Mouse (Mus musculus) heart, adult 8-10 months (tissue): Measurements from ENCODE around the gene Trp53bp2. TPM values are rescaled to one million over a fixed set of nuclear protein-coding genes. Genes with fewer than 3 reads are reported as not detected.
A peak's percentile ranks its signal among the peaks of the same experiment; 100 is the strongest.

Source experiments
- DNase-seq: peaks from one replicate; pipeline ENCODE4 v3.0.0; 2022; ENCODE audit warnings: low spot score
- total RNA-seq, 4 experiments: library from RNA; stranded (reverse); gene quantifications; 2 replicates each; pipeline ENCODE4 v1.2.4; 2022

Gene Trp53bp2
- total RNA-seq, 4 experiments from 2014 or later: 9.7 to 11.2 (median 10.5) TPM

DNA sequence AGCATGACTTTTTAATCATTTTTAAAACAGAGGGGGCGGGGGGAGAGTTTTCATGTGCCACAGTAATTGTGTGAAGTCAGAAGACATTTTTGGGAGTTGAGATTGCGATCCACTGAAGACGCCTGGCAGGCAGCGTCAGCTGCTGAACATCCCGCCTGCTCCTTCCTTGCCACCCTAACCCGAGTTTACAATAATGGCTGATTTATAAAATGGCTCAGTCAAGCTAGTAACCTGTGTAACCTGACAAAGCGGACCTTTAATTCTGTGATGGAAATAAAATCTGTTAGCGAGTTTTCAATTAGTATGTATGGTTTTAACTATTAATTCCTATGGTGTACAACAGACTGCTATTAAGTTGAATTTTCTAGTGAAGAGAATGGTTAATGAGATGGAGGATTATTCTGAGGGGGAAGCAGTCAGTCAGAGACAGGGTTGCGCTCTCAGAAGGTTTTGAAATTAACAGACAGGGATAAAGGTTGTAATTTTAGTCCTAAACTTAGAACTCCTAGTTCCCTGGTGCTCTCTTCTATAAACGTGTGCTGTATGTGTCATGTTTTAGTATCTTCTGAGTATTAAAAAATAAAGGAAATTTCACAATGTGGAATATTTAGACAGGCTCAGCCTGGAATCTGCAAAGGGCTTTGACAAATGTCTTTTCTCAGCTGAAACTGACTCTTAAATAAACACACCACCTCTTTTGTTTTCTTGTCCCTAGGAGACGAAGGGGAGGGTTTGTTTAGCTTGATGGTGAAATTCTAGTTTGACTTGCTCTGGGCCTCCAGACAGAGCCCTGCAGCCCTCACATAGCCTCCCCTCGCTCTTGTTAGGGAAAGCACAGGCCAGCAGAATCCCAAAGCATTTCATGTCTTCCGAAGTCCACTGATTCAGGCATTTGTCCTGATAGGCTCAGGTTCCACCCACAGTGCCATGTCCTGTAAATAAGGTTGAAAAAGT is 51.6 kb downstream of the Trp53bp2 start:
- DNase-seq: no peak

DNA sequence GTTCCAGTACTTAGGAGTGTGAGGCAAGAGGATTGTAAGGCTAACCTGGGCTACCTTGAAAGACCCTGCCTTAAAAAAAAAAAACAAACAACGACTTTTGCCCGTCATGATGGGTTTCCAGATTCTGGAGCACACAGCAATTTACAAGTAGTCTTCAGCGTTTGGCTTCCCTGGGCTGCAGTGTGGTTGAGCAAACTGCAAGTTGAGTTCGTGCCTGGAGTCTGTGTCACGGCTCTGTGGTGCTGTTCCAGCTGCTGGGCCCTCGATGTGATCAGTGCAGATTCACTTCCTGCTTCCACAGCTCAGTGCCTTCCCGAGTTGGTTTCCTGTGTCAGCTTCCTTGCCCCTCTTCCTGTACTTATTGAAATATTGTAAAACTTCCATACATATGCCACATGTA is 52.3 kb downstream of the Trp53bp2 start:
- DNase-seq: no peak

DNA sequence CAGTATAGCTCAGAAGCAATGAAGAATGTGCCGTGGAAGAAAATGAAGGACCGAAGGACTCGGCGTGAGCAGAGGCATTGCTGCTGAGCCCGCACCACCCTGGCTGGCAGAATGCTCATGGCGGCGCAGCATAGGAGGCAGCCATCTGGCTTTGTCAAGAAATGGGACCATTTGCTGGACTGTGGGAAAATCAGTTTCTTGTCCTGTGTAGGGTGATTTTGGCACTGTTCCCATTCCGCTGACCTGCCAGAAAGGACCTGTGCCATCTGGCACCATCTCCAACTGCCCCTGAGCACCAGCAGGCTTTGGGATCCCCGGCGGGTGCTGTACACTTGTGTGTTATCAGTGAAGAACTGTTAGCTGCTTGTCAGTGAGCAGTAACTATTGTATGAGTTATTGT is 52.8 kb downstream of the Trp53bp2 start:
- DNase-seq: no peak

DNA sequence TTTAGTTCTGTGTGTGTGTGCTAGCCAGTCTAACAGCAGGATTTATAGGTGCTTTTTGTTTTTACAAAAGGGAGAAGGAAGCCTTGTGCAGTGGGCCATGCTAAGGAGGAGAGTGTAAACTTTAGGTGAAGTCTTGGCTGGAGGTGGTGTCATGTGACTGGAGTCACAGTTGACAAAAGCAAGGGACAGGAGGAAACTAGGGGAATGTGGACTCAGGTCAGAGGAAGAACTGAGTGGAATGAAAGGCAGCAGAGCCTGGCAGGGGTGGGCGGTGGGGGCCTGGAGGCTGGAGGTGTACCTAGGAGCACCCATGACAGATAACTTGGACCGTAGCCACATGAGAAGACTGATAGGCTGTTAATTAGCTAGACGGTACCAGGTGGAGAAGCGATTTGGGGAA is 56.3 kb downstream of the Trp53bp2 start:
- no peak for DNase-seq

DNA sequence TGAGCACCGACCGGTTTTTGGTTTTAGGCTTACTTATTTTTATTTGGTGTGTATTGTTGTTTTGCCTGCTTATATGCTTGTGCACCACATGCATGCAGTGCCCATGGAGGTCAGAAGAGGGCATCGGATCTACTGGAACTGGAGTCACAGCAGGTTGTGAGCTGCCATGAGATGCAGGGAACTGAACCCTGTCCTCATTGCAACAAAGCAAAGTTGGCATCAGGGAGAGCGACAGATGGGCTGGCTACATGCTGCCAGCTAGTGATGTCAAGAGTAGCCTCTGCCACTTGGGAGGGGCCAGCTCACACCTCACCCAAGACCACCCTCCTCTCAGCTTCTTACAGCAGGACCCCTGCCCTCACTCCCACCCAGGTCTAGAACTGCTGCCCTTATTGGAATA is 57.0 kb downstream of the Trp53bp2 start:
- no peak for DNase-seq

DNA sequence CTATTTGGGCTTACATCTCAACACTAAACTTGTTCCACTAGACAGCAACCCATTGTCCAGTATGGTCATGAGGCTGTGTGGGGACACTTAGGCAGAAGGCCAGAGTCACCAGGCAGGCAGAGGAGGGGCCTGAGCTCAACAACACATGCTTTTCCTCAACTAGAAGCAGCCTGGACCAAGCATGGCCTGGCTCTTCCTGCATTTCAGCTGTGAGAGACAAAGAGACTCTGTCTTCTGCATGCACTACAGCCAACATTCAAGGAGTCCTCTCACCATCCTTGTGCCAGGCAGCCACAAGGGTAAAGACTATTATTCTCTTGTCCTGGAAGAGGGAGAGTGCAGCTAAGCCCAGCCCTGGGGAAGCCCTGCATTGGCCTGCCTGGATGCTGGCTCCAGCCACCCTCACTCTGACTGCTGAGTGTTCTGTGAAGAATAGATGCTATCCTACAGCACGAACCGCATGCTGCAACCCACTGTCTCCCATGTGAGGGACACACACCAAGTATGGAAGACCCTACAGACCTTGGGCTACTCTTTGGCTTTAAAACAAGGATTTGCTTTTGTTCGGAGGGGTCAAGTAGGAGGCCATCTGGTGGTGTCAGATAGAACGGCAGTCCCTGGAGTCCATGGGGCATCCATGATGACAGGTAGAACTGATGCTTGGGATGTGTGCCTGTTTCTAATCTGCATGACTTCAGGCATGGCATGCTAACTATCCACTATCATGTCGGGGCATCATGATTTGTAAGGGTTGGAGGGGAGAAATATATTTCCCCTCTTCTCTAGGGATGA is 66.2 kb downstream of the Trp53bp2 start:
- no peak for DNase-seq

DNA sequence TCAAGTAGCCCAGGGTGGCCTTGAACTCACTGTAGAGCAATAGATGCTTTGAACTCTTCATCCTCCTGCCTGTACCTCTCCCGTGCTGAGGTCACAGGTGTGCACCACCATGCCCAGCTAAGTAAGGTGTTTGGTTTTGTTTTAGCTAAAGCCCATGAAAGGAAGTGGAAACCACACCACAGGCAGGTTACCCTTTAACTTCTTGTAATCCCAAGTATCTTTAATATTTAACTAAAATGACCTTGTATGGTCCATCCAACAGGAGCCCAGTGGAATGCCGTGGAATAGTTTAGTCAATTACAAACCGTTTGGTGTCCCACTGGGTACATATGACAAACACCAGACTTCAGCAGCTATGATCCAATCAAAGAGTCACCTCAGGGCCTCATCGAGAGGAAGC is 70.0 kb downstream of the Trp53bp2 start:
- no peak for DNase-seq

DNA sequence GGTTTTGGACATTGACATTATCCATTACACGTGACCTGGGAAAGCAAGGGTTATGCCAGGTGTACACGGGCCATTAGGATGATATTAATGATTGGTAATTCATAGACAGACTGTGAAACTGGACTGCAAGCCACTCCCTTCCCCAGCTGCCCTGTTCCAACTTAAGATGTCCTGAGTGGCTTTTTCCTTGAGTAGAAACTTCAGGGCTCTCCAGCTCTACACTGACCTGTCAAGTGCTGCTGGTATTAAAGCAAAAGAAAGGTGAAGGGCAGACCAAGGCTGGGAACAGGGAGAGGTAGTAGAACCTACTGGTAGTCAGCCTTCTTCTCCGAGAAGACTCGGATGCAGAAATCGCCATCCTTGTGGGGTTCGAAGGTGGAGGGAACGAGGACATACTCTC is 72.2 kb downstream of the Trp53bp2 start:
- DNase-seq: no peak

DNA sequence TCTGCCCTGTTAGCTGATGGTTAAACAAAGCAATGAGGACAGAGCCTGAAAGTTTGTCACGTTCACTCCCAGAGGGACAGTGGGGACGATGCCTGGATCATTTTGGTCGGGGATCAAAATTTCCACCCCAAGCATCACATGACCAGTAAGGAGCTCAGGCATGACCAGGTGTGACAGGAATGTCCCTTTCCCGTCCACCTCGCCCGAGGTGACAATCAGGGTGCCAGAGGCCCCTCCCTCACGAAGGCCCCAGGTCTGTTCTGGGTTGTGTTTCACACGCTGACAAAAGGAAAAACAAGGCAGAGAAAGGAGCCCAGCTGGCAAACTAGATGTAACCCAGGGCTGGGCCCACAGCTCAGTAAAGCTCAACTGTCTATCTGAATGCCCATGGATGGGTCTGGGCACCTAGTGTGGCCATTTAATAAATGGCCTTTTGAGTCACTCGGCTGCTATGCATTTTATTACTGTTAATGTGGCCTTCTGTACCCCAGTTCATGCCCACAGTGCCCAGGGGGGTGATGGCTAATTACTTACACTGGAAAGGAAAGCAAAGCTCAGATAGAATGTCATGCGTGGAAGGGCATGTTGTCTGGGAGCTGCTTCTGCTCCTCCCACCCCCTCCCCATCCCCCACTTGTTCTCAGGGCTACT is 72.8 kb downstream of the Trp53bp2 start:
- no peak for DNase-seq

DNA sequence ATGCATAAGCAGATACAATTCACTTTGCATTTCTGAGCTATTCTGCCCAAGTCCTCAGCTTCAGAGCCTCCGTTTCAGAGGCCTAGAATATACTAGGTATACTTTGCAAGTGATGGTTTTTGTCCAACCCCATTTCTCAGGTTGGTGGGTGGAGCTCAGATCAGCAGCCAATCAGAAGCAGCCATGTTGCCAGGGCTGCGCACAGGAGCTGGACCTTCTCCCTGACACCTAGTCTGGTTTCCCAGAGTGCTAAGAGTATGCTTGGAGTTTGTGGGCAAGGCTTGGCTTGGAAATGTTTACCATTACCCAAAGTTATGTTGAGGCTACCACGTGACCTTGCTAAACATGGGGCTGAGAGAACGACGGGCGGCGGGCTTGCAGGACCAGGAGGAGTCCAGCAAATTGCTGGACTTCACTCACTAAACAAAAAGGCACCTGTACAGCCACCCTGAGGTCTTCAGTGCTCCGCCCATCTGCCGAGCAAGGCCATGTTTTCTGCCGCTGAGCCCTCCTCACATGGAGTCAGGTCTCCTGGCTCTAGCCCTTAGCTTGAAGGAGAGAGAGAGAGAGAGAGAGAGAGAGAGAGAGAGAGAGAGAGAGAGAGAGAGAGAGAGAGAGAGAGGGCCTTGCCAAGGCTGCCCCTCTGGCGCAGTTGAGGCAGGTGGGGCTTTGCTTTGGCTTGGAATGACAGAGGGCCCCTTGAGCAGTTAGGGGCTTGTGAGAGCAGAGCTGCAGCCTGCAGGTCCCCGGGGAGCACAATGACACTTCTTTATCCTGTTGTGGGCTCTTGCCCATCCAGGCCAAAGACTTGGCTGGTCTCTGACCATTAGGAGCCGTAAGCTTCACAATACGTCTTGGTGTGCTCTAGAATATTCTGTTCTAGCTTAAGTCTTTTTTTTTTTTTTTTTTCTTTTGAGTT is 74.3 kb downstream of the Trp53bp2 start:
- DNase-seq: no peak

DNA sequence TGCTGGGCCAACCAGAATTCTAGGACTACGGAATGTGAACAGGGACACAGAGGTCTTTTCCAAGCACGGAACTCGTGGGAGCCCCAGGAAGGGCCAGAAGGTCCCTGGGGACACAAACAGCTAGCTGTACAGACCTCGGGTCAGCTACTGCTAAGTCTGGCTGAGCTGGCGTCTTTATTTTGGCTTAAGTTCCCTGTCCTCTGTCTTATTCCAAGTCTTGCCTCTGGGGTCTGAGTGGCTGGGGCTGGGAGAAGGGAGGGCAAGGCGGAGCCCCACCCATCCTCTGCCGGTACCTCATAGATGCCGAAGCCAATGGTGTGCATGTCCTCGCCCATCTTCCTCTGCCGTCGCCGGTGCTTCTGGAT is 74.9 kb downstream of the Trp53bp2 start:
- DNase-seq: peak; percentile 69

DNA sequence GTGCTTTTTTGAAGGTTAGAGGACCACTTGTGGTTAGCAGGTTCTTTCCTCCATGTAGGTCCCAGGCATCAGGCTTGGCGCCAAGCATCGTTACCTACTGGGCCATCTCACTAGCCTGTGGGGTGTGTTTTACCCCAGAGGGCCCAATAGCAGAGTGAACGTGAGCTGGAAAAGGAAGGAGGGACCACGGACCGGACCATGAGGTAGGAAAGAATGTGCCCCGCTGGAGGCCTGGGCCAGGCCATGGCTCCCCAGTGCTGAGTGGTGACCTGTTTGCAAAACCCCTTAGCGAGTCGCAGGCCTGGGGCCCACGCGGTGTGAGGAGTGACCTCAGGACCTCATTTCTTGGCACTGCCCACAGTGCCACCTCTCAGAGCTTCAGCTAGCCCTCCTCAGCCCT is 79.5 kb downstream of the Trp53bp2 start:
- no peak for DNase-seq

DNA sequence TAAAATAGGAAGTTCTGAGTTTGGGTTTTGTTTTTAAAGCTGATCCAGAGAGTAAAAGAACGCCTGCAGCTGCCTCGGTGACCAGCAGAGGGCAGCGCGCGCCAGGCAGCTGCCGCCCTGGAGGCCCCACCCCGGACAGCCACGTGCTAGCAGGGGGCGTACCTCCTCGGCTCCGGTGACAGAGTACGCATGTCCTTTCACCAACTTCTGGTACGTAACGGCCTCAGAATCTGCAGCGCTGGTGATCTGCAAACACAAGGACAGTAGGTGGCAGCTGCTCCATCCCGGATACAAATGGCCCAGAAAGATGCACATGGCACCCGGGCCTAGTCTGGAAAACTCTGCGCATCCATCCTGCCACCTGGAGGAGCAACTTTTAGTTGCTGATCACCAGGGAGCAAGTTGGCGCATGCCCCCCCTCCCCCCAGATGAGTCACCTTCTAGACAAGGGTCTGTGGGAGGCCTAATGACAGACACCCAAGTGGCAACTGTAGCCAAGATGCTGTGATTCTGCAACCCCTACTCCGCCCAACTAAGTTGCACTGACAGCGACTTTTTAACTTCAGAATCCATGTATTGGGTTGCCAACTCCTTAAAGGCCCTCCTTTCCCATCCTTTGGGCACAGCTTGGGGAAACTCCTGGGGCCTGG is 81.0 kb downstream of the Trp53bp2 start:
- DNase-seq: peak; percentile 95

DNA sequence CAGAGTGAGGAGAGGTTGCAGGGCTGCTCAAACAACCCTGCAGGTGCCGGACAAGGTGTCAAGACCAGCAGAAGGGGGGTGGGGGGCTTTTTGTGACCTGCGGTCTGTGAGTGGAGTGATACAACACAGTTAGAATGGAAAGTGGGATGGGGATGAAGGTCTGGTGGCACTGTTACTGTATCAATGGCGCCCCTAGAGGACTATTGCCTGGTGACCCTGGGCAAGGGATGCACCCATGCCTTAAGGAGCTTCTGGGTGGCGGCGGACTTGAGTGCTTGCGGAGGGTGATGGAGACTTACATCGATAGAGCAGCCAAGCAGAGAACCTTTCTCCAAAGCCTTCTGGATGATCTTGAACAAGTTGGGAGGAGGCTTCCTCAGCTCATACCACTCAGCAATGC is 81.6 kb downstream of the Trp53bp2 start:
- DNase-seq: no peak

DNA sequence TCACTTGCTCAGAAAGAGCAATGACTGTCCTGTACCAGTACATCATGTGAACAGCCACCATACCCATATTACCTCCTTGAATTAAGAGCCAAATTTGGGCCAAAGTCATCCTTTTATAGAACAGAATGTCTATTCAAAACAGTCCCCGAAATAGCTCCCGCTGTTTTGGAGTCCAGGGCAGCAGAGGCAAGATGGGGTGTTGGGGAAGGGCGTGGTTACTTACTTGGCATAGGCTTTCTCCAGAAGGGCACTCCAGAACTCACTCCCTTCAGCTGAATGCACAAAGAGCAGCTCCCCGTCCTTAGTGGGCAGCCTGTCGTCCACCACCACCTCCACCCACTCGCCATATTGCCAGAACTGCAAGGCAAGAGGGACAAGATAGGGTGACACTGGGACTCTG is 82.9 kb downstream of the Trp53bp2 start:
- DNase-seq: no peak

DNA sequence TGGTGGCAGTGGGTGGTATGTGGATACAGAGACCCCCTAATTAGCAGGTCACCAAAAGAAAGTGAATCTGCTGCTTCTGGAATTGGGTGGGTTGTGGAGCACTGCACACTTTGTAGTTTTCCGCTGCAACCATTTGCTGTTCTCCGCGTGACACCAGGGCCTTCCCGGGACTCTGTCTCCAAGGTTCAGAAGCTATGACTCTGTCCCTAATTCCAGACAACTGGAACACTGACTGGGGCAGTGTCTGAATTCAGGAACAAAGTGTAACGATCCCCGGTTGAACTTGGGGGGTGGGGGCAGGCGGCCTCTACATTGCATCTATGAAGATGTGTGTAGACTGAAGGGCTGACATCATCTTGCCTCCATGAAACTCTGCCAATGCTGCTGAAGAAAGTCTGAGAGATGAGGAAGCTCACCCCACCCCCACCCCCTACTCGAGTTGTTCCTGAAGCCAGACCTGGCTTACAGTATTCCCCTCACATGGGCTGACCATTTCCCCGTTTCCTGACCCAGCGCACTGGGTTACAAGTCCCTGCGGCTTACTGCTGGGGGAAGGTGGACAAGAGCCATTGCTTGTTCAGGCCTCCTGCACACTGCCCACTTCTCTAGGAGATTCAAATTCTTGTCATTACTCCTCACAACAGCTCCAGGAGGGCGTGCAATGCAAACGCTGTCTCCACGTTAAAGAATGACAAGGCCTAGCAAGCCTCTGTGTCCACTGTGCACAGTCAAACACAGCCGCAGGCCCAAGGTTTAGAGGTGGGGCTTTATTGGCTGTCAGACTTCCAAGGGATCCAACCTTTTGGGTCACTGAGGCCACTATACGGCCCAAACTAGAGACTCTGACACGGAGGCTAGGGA is 85.5 kb downstream of the Trp53bp2 start:
- no peak for DNase-seq

DNA sequence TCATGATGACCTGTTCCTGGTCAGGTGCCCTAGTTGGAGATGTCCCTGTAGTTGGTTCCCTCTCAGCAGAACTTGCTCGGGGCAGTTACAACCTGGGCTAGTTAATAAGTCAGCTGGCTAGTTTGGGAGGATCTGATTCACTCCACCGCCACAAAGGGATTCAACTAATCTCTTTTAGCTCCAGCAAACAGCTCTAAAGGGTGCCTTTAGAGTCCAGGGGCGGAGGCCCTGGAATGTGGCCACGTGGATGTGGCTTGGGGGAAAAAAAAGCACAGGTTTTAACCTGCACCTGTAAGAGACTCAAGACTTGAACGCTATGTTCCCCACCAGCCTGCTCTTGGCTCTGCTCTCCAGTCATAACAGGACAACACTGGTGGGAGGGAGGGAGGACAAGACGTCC is 87.7 kb downstream of the Trp53bp2 start:
- DNase-seq: no peak

DNA sequence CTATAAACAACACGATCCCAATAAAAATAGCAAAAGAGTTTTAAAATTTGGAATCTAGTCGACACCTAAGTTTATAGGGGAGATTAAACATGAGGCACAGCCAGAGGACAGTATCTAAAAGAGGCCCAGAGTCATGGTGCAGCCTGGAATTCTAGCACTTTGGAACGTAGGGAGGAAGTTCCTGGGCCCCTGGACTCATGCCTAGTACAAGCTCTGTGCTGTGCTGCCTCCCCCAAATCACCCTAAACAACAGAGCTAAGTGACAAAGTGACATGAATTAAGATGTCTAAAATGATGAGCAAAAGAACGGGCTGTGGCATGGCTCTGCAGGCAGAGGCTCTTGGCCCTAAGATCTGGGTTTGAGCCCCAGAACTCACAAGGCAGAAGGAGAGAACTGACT is 88.8 kb downstream of the Trp53bp2 start:
- DNase-seq: no peak

DNA sequence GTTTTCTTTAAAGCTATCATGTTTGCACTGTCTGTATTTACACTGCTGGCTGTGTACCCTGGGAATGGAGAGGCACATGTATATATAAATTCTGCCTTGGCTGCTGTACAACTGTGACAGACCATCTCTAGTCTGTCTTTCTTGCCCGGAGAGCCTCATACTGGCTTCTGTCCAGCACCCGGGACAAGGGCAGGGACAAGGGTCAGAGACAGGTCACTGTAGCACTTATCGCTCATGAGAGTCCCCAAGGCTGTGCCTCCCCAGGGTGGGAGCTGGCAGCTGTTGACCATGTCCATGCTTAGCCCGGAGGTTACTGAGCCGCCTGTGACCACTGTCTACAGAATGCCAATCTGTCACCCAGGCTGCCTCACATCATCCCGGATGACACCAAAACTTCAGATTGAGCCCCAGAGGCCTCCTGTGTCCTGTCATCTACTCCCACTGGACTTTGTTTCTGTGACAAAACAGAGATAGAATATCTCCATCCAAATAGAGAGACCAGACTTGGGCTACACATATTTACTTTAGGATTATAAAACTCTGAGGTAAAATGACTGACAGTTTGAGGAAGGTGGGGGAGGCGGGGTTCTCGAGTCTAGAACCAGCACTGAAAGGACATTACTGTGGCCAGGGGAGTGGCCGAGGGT is 90.6 kb downstream of the Trp53bp2 start:
- DNase-seq: peak; percentile 59
